Mouse (Mus musculus) cerebellum, adult 2 months (tissue): ENCODE results near the gene Tlcd2.

Experiments used
- CTCF ChIP-seq: fragments of 200-500 bp; IDR thresholded peaks from 2 replicates; pipeline ENCODE4 v1.5.1; 2011; ENCODE audit warnings: low read depth, mild to moderate bottlenecking, control low read depth, low read length, moderate library complexity, borderline replicate concordance; ENCODE audit not compliant: insufficient read depth
- POLR2A ChIP-seq: fragments of 200-500 bp; IDR thresholded peaks from 2 replicates; pipeline ENCODE4 v1.6.1; 2011; ENCODE audit warnings: low read length, control low read depth, borderline replicate concordance; ENCODE audit not compliant: insufficient read depth

- TF ChIP-seq CTCF (peak; percentile 81), POLR2A (0 out of 2 replicates have a peak, but pooled peaks have one; percentile 41)
Measured at GRCm38 (mm10) chr11:75510627-75510993, 49.1 kb downstream of the Tlcd2 start.
